Mouse (Mus musculus): ENCODE measurements around the gene Atp8a2. TPM values are rescaled to one million over a fixed set of nuclear protein-coding genes. Genes with fewer than 3 reads are reported as not detected.

The Atp8a2 gene
- total and polyA plus RNA-seq, 2 experiments from 2014 or later = 43.0 to 81.7 TPM

DNA sequence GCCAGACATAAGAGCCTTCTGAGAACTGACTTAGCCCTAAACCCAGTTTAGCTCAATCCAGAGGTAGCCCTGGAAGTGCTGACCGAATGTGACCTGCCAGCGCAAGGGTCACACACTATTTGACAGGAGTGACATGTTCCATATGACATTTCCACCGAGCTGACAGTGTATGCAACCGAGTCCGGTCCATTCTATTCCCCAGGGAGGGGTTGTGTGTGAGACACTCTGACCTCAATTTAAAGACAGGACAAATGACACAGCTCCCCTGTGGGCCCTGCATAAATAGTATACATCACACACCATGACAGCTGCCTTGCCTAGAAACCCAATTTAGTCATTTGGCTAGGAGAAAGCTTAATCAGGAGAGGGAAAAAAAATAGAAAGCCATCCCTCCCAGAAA lies 555.1 kb downstream of the Atp8a2 start:
- H3K27ac ChIP-seq (ENCODE audit: low read depth, low read length) = no peak overlapping the region
- no peaks in the 10 kb centered on the region for H3K9me3 ChIP-seq (ENCODE audit: low read length)
- DNase-seq (ENCODE audit: low spot score) (no peak), ATAC-seq (ENCODE audit: low FRiP score) (no peak)
- TF ChIP-seq CTCF (IDR thresholded peaks at IDR 0.05) = no peak
- no peaks in the 10 kb centered on the region for H3K4me1 ChIP-seq (ENCODE audit: insufficient read depth, low read length)
- no peak overlapping the region for H3K4me2 ChIP-seq (ENCODE audit: low read depth, low read length, poor library complexity, severe bottlenecking)
- no peaks in the 10 kb centered on the region for H3K27me3 ChIP-seq (ENCODE audit: insufficient read depth, low read length)
- no peak overlapping the region for H3K4me3 ChIP-seq (ENCODE audit: low read depth, low read length)
- H3K36me3 ChIP-seq (ENCODE audit: insufficient read depth, low read length) = peaks cover 2% of the 10 kb centered on the region; the same call in 1 of the 2 replicates
- 51% methylated on average over 5 of the region's 5 CpGs for WGBS
- no peak overlapping the region for H3K9ac ChIP-seq (replicated peaks; ENCODE audit: low read length, poor library complexity, severe bottlenecking)

DNA sequence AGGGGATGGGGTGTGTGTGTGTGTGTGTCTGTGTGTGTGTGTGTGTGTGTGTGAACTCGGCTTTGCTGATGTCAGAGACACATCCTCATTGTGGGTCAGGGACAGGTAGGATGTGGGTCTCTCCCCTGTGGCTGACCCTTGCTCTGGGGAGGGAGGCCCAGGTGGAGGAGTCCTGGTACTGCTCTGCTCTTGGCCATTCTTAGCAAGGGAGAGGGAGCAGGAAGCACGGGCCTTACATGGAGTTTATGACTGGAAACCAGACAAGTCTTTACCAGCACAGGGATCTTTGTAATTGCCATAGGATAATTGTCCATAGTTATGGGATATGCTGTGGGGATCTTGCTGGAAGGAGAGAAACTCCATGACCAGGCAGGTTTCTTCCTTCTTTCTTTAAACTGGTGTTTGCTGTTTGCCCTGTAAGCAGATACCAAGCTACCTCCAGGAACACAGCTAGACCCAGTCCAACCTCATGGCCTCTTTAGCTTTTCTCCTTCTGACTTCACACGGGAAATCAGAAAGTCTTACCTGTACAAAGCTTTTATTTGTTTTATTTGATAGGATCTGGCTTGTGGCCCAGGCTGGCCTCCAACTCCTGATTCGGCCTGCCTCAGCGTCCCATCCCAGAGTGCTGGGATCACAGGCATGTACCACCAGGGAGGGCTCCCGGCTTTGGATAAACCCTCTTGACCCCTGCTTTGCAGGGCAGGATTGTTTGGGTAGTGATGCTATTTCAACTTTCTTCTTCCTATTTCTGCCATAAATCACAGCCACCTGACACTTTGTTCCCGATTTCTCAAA lies 557.9 kb downstream of the Atp8a2 start:
- no peak for DNase-seq (ENCODE audit: low spot score)
- no peaks in the 10 kb centered on the region for H3K9me3 ChIP-seq (ENCODE audit: low read length)
- H3K4me3 ChIP-seq (ENCODE audit: low read depth, low read length) = no peak overlapping the region
- no peak overlapping the region for H3K27ac ChIP-seq (ENCODE audit: low read depth, low read length)
- no peak for TF ChIP-seq CTCF (IDR thresholded peaks at IDR 0.05)
- no peaks in the 10 kb centered on the region for H3K4me1 ChIP-seq (ENCODE audit: insufficient read depth, low read length)
- H3K36me3 ChIP-seq (ENCODE audit: insufficient read depth, low read length) = no peaks in the 10 kb centered on the region
- H3K9ac ChIP-seq (replicated peaks; ENCODE audit: low read length, poor library complexity, severe bottlenecking) = no peak overlapping the region
- H3K4me2 ChIP-seq (ENCODE audit: low read depth, low read length, poor library complexity, severe bottlenecking) = no peak overlapping the region
- no peak for ATAC-seq (ENCODE audit: low FRiP score)
- no peaks in the 10 kb centered on the region for H3K27me3 ChIP-seq (ENCODE audit: insufficient read depth, low read length)
- 69% methylated on average over 7 of the region's 7 CpGs for WGBS

DNA sequence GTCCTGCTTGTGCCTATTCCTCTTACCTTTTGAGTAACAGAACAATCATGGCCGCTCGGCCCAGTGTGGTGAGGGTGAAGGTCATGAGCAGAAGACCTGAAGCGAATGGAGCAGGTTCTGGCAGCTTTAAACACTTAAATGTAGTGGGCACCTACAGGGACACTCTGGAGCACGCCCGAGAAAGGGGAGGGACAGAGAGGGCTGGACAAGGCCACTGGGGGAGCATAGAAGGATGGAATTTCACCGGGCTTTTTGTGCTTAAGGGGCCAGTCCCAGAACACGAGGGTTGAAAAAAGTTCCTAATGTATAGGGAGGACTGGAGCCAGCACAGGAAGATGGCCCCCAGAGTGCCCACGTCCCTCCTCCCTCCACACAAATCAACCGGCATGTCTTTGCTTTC lies 563.0 kb downstream of the Atp8a2 start:
- H3K4me3 ChIP-seq (ENCODE audit: low read depth, low read length) = no peak overlapping the region
- no peak for TF ChIP-seq CTCF (IDR thresholded peaks at IDR 0.05)
- H3K27me3 ChIP-seq (ENCODE audit: insufficient read depth, low read length) = no peaks in the 10 kb centered on the region
- H3K9me3 ChIP-seq (ENCODE audit: low read length) = no peaks in the 10 kb centered on the region
- WGBS = 80% methylated on average over 9 of the region's 9 CpGs
- H3K9ac ChIP-seq (replicated peaks; ENCODE audit: low read length, poor library complexity, severe bottlenecking) = no peak overlapping the region
- DNase-seq (ENCODE audit: low spot score) (no peak), ATAC-seq (ENCODE audit: low FRiP score) (no peak)
- no peak overlapping the region for H3K4me2 ChIP-seq (ENCODE audit: low read depth, low read length, poor library complexity, severe bottlenecking)
- no peaks in the 10 kb centered on the region for H3K36me3 ChIP-seq (ENCODE audit: insufficient read depth, low read length)
- H3K27ac ChIP-seq (ENCODE audit: low read depth, low read length) = no peak overlapping the region
- no peaks in the 10 kb centered on the region for H3K4me1 ChIP-seq (ENCODE audit: insufficient read depth, low read length)

DNA sequence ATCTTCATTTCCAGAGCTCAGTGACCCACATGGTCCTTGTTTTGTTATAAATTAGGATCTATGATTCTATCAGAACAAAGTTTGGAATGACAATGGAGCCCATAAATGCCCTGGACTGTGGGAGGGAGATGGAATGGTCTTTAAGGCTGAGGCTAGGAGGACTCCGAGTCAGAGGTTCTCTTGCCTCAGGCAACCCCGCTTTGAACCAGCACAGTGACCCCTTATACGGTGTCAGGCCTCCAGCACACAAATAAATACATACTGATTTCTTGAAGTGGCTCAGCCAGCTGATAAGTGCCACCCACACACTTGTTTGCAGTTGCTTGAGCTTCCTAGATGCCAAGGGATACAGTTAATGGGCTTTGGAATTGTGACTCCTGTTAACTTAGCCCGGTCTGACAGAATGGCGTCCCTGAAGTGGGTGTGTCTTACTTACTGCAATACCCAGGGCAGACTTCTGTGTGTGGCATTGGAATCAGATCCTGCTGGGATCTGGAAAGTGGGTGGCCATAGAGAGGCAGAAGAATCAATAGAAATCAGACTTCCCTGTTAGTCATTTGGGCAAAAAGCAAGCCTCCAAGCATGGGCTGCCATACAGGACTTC lies 563.6 kb downstream of the Atp8a2 start:
- Histone ChIP-seq H3K4me1 (ENCODE audit: insufficient read depth, low read length) (no peaks in the 10 kb centered on the region), H3K27ac (ENCODE audit: low read depth, low read length) (no peak overlapping the region), H3K4me2 (ENCODE audit: low read depth, low read length, poor library complexity, severe bottlenecking) (no peak overlapping the region), H3K4me3 (ENCODE audit: low read depth, low read length) (no peak overlapping the region), H3K9me3 (ENCODE audit: low read length) (no peaks in the 10 kb centered on the region), H3K9ac (replicated peaks; ENCODE audit: low read length, poor library complexity, severe bottlenecking) (no peak overlapping the region), H3K36me3 (ENCODE audit: insufficient read depth, low read length) (no peaks in the 10 kb centered on the region), H3K27me3 (ENCODE audit: insufficient read depth, low read length) (no peaks in the 10 kb centered on the region)
- ATAC-seq (ENCODE audit: low FRiP score) (no peak), DNase-seq (ENCODE audit: low spot score) (no peak)
- WGBS = 87% methylated on average over 5 of the region's 5 CpGs
- TF ChIP-seq CTCF (IDR thresholded peaks at IDR 0.05) = no peak

DNA sequence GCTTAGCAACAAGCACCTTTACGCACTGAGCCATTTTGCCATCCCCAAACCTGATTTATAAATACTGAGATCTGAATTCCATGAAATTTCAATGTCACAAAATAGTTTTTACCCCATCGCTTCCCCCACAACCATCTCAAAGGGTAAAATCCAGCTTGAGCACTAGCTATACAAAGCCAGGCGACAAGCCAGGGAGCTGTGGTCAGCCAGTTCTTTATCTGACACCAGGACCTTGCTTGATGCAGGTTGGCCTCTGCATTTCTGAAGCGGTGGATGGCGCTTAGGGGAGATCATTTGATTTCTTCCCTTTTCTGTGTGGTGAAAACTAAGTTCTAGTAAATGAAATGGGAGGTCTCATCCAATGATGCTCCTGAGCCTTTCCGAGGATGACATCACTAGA lies 564.9 kb downstream of the Atp8a2 start:
- Histone ChIP-seq H3K4me1 (ENCODE audit: insufficient read depth, low read length) (no peaks in the 10 kb centered on the region), H3K4me2 (ENCODE audit: low read depth, low read length, poor library complexity, severe bottlenecking) (no peak overlapping the region), H3K27ac (ENCODE audit: low read depth, low read length) (no peak overlapping the region), H3K9ac (replicated peaks; ENCODE audit: low read length, poor library complexity, severe bottlenecking) (no peak overlapping the region), H3K9me3 (ENCODE audit: low read length) (no peaks in the 10 kb centered on the region), H3K36me3 (ENCODE audit: insufficient read depth, low read length) (no peaks in the 10 kb centered on the region), H3K27me3 (ENCODE audit: insufficient read depth, low read length) (no peaks in the 10 kb centered on the region), H3K4me3 (ENCODE audit: low read depth, low read length) (no peak overlapping the region)
- DNase-seq (ENCODE audit: low spot score) (no peak), ATAC-seq (ENCODE audit: low FRiP score) (no peak)
- 96% methylated on average over 6 of the region's 6 CpGs for WGBS
- no peak for TF ChIP-seq CTCF (IDR thresholded peaks at IDR 0.05)

DNA sequence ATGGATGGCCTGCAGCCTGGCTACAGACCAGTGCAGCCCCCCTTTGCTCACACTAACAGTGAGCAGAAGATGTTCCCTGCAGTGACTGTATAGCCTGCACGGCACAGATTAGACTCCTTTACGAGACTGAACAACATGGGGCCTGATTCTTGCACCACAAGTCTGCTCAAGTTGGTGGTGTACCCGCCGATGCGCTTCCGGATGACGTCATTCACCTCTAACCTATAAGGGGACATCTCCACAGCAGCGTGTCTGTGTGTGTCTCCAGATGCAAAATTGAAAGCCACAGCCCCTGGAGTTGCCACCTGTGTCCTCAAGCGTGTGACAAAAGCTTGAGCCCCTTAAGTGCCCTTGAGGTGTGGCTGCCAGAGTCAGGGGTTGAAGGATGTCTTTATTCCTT lies 566.9 kb downstream of the Atp8a2 start:
- no peak for ATAC-seq (ENCODE audit: low FRiP score)
- Histone ChIP-seq H3K4me3 (ENCODE audit: low read depth, low read length) (no peak overlapping the region), H3K27ac (ENCODE audit: low read depth, low read length) (no peak overlapping the region), H3K4me1 (ENCODE audit: insufficient read depth, low read length) (no peaks in the 10 kb centered on the region), H3K36me3 (ENCODE audit: insufficient read depth, low read length) (no peaks in the 10 kb centered on the region), H3K27me3 (ENCODE audit: insufficient read depth, low read length) (no peaks in the 10 kb centered on the region), H3K9me3 (ENCODE audit: low read length) (no peaks in the 10 kb centered on the region), H3K4me2 (ENCODE audit: low read depth, low read length, poor library complexity, severe bottlenecking) (no peak overlapping the region), H3K9ac (replicated peaks; ENCODE audit: low read length, poor library complexity, severe bottlenecking) (no peak overlapping the region)
- no peak for DNase-seq (ENCODE audit: low spot score)
- WGBS = 88% methylated on average over 9 of the region's 9 CpGs
- TF ChIP-seq CTCF (IDR thresholded peaks at IDR 0.05) = no peak
